Mouse (Mus musculus) MEL (cell line): Measurements from ENCODE around the gene Pxn. TPM values are rescaled to one million over a fixed set of nuclear protein-coding genes. Genes with fewer than 3 reads are reported as not detected.
"Not testable (repeated sequence)": the region's sequence is repeated elsewhere in the genome, so short reads cannot be mapped to it uniquely, and the experiment has no call there.

Experiments used
- DNase-seq: peaks from one replicate; pipeline ENCODE4 v3.0.0; 2011; ENCODE audit warnings: low read depth, low spot score
- H3K27ac ChIP-seq: 2 replicates; pipeline ENCODE4 v1.5.1; 2012; ENCODE audit warnings: low read depth, mild to moderate bottlenecking, control low read depth, low read length, moderate library complexity; ENCODE audit not compliant: control insufficient read depth
- H3K27me3 ChIP-seq, 2 experiments: fragments of 150-350 bp in 1 of 2; sonication (generic) in 1 of 2; 2 replicates each; pipeline ENCODE4 v1.6.1; 2012; ENCODE audit warnings: low read length in 2 of 2, mild to moderate bottlenecking in 2 of 2, improper control_type of control experiment in 1 of 2, moderate library complexity in 1 of 2; ENCODE audit not compliant: insufficient read depth in 2 of 2, control insufficient read depth in 1 of 2
- H3K36me3 ChIP-seq, 2 experiments: 2 replicates each; pipeline ENCODE4 v1.6.1; 2012 to 2014; ENCODE audit warnings: low read length in 2 of 2, improper control_type of control experiment in 1 of 2, inconsistent platforms in 1 of 2, mild to moderate bottlenecking in 1 of 2; ENCODE audit not compliant: insufficient read depth in 2 of 2, control insufficient read depth in 1 of 2
- H3K4me1 ChIP-seq, 2 experiments: fragments of 150-350 bp in 1 of 2; sonication (generic) in 1 of 2; 2 replicates each; pipeline ENCODE4 v1.6.1; 2012; ENCODE audit warnings: low read length in 2 of 2, improper control_type of control experiment in 1 of 2, mild to moderate bottlenecking in 1 of 2; ENCODE audit not compliant: insufficient read depth in 2 of 2, control insufficient read depth in 1 of 2
- H3K4me3 ChIP-seq, 2 experiments: fragments of 150-350 bp in 1 of 2; sonication (generic) in 1 of 2; 2 replicates each; pipeline ENCODE4 v1.5.1; 2012; ENCODE audit warnings: low read depth in 2 of 2, low read length in 2 of 2, mild to moderate bottlenecking in 2 of 2, moderate library complexity in 2 of 2, control low read depth in 1 of 2, improper control_type of control experiment in 1 of 2; ENCODE audit not compliant: control insufficient read depth in 1 of 2, insufficient read depth in 1 of 2
- H3K79me2 ChIP-seq: 2 replicates; pipeline ENCODE4 v1.6.1; 2012; ENCODE audit warnings: mild to moderate bottlenecking, low read length, moderate library complexity; ENCODE audit not compliant: control insufficient read depth, poor library complexity, insufficient read depth
- H3K9ac ChIP-seq: 2 replicates; pipeline ENCODE4 v1.6.1; 2012; ENCODE audit warnings: low read depth, mild to moderate bottlenecking, control low read depth, low read length, moderate library complexity; ENCODE audit not compliant: control insufficient read depth, poor library complexity, severe bottlenecking
- H3K9me3 ChIP-seq: fragments of 150-350 bp; sonication (generic); replicated peaks from 2 replicates; pipeline ENCODE4 v1.6.1; 2012; ENCODE audit warnings: mild to moderate bottlenecking, low read length, improper control_type of control experiment, moderate library complexity; ENCODE audit not compliant: insufficient read depth
- E2F4 ChIP-seq: IDR thresholded peaks from 2 replicates; pipeline ENCODE4 v1.6.1; 2011; ENCODE audit warnings: low read depth, low read length, improper control_type of control experiment, borderline replicate concordance
- EP300 ChIP-seq, 2 experiments: IDR thresholded peaks; 2 replicates each; pipeline ENCODE4 v1.6.1; 2011; ENCODE audit warnings: improper control_type of control experiment in 2 of 2, low read length in 2 of 2, low read depth in 1 of 2, mild to moderate bottlenecking in 1 of 2
- GABPA ChIP-seq: IDR thresholded peaks from 2 replicates; pipeline ENCODE4 v1.6.1; 2012; ENCODE audit warnings: low read depth, mild to moderate bottlenecking, inconsistent platforms, low read length, improper control_type of control experiment, moderate library complexity
- KAT2A ChIP-seq: conservative IDR thresholded peaks from 2 replicates; pipeline ENCODE4 v1.6.1; 2012; ENCODE audit warnings: low read depth, low read length, improper control_type of control experiment, inconsistent platforms
- MAFK ChIP-seq: IDR thresholded peaks from 2 replicates; pipeline ENCODE4 v1.6.1; 2011; ENCODE audit warnings: low read depth, mild to moderate bottlenecking, low read length, improper control_type of control experiment, borderline replicate concordance
- MAZ ChIP-seq: IDR thresholded peaks from 2 replicates; pipeline ENCODE4 v1.6.1; 2012; ENCODE audit warnings: low read depth, mild to moderate bottlenecking, inconsistent platforms, low read length, improper control_type of control experiment
- POLR2A ChIP-seq, 2 experiments: IDR thresholded peaks; 2 replicates each; pipeline ENCODE4 v1.6.1; 2011 to 2012; ENCODE audit warnings: low read length in 2 of 2, mild to moderate bottlenecking in 2 of 2, control low read depth in 1 of 2, improper control_type of control experiment in 1 of 2, low read depth in 1 of 2, moderate library complexity in 1 of 2; ENCODE audit not compliant: control insufficient read depth in 1 of 2, insufficient read depth in 1 of 2, poor library complexity in 1 of 2
- POLR2AphosphoS5 ChIP-seq: IDR thresholded peaks from 2 replicates; pipeline ENCODE4 v1.6.1; 2012; ENCODE audit warnings: low read depth, borderline replicate concordance, mild to moderate bottlenecking, inconsistent platforms, low read length, moderate library complexity, mixed read lengths
- SMC3 ChIP-seq: IDR thresholded peaks from 2 replicates; pipeline ENCODE4 v1.6.1; 2011; ENCODE audit warnings: low read depth, low read length, improper control_type of control experiment
- UBTF ChIP-seq: IDR thresholded peaks from 2 replicates; pipeline ENCODE4 v1.6.1; 2012; ENCODE audit warnings: low read depth, mild to moderate bottlenecking, inconsistent platforms, low read length, improper control_type of control experiment, moderate library complexity, borderline replicate concordance; ENCODE audit not compliant: insufficient read depth
- USF1 ChIP-seq: IDR thresholded peaks from 2 replicates; pipeline ENCODE4 v1.6.1; 2014; ENCODE audit warnings: low read depth, mild to moderate bottlenecking, inconsistent platforms, low read length, improper control_type of control experiment, moderate library complexity
- USF2 ChIP-seq, 2 experiments: IDR thresholded peaks; 2 replicates each; pipeline ENCODE4 v1.6.1; 2011 to 2012; ENCODE audit warnings: improper control_type of control experiment in 2 of 2, low read length in 2 of 2, borderline replicate concordance in 1 of 2, inconsistent platforms in 1 of 2, low read depth in 1 of 2, mild to moderate bottlenecking in 1 of 2; ENCODE audit not compliant: insufficient read depth in 1 of 2
- ZKSCAN1 ChIP-seq: IDR thresholded peaks from 2 replicates; pipeline ENCODE4 v1.6.1; 2012; ENCODE audit warnings: low read depth, mild to moderate bottlenecking, inconsistent platforms, low read length, improper control_type of control experiment, moderate library complexity
- polyA plus RNA-seq, 2 experiments: library from polyadenylated mRNA; stranded (reverse) in 1 of 2; unstranded in 1 of 2; fragments of >175 nt in 1 of 2; fragments of >200 nt in 1 of 2; gene quantifications; 2 replicates each; pipeline versions ENCODE4 v1.2.1 to v1.2.4; 2012; ENCODE audit warnings: low replicate concordance in 2 of 2, low read depth in 1 of 2; ENCODE audit not compliant: insufficient read length in 2 of 2, insufficient read depth in 1 of 2, missing spikeins in 1 of 2
- total RNA-seq: library from RNA; depleted of rRNA; stranded (reverse); fragments of 300-350 nt; gene quantifications from 2 replicates; pipeline ENCODE4 v1.2.3, GENCODE M21; 2012

The Pxn gene
- total and polyA plus RNA-seq, 3 experiments: 15.2 to 167 (median 29.2) TPM

- no peak for DNase-seq
- Histone ChIP-seq H3K27me3 (no peaks in the 10 kb centered on the region), H3K4me3 (no peak overlapping the region), H3K27ac (no peak overlapping the region), H3K9ac (no peak overlapping the region), H3K79me2 (peaks cover 1% of the 10 kb centered on the region), H3K4me1 (no peaks in the 10 kb centered on the region), H3K9me3 (no peaks in the 10 kb centered on the region), H3K36me3 (peaks cover 0 to 10% of the 10 kb centered on the region in 2 experiments; a peak in 2 of 4 replicates)
- TF ChIP-seq ZKSCAN1 (no peak), UBTF (no peak), USF1 (no peak), POLR2A (IDR thresholded peaks at IDR 0.05; ENCODE audit: control insufficient read depth in 1 of 2, insufficient read depth in 1 of 2, low read depth in 1 of 2, low read length in 2 of 2, poor library complexity in 1 of 2) (no peak), EP300 (IDR thresholded peaks at IDR 0.05; ENCODE audit: low read depth in 1 of 2, low read length in 2 of 2) (no peak), POLR2AphosphoS5 (no peak), E2F4 (no peak), GABPA (no peak), MAZ (no peak), SMC3 (no peak), MAFK (no peak)
Measured at GRCm38 (mm10) chr5:115574992-115575391, 68.5 kb downstream of the Pxn start.

GRCm38 (mm10) chr5:115577686-115578085, 71.2 kb downstream of the Pxn start:
- H3K4me3 ChIP-seq, H3K36me3 ChIP-seq: not testable (repeated sequence)

GRCm38 (mm10) chr5:115578922-115579321, 72.4 kb downstream of the Pxn start:
- no peaks in the 10 kb centered on the region for H3K4me1 ChIP-seq
- no peak overlapping the region for H3K9ac ChIP-seq
- no peak for TF ChIP-seq KAT2A
- TF ChIP-seq USF2 (IDR thresholded peaks at IDR 0.05; ENCODE audit: borderline replicate concordance in 1 of 2, insufficient read depth in 1 of 2, low read depth in 1 of 2, low read length in 2 of 2): no peak
- TF ChIP-seq SMC3: no peak
- TF ChIP-seq, all 39 proteins: peak for 0
- no peak overlapping the region for H3K4me3 ChIP-seq
- no peak for DNase-seq
- no peak overlapping the region for H3K27ac ChIP-seq
- no peaks in the 10 kb centered on the region for H3K9me3 ChIP-seq
- H3K79me2 ChIP-seq: no peaks in the 10 kb centered on the region
- H3K36me3 ChIP-seq: peaks cover 0 to 6% of the 10 kb centered on the region in 2 experiments; a peak in 2 of 4 replicates
- H3K27me3 ChIP-seq: no peaks in the 10 kb centered on the region

More at GRCm38 (mm10) chr5:115577686-115578085, 71.2 kb downstream of the Pxn start:
- H3K9ac ChIP-seq, DNase-seq, H3K4me1 ChIP-seq, H3K79me2 ChIP-seq, H3K27ac ChIP-seq, H3K9me3 ChIP-seq, H3K27me3 ChIP-seq: not testable (repeated sequence)
